Mouse (Mus musculus) lung, postnatal 36 days (tissue): ENCODE measurements around the gene Arrdc5.

Experiments
- DNase-seq: peaks from one replicate; pipeline ENCODE4 v3.0.0; 2022; ENCODE audit warnings: mixed read lengths

Gene Arrdc5

DNA sequence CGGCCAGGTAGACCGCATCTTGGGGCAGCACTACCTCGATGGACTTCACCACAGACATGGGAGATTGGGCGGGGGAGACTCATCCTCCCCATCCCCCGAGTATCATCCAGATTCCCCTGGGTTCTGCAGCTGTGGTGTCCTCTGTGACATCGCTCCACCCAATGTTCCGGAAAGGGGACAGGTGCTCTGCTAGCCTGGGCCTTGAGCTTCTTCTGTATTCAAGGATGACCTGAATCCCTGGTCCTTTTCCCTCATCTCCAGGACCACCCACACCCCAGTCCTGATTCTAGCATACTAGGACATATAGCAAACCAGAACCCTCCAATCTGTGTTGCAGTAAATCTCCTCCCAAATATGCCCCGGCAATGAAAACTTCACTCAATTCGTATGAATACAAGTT, at the start of gene Arrdc5:
TSS of gene Arrdc5 (minus strand) at position 101 of the 400 bp plus-strand sequence.
- no peak for DNase-seq

DNA sequence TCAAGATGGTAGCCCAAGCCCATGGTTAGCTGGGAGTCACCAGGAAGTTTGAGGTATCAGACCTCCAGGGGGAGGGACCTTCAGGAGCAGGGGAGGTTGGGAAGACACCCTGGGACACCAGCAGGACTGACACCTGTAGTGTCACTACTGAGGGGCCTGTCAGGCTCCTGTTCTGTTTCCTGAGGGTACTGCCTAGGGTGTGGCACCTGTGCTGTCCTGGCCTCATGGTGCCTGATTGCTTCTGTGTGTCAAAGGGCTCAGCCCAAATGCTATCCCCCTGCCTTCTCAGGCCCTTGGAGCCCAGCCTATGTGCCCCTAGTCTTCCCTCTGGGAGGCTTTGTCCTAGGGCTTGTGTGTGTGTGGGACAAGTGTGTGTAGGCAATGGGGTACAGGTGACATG, 48.5 kb upstream of the Arrdc5 start:
- no peak for DNase-seq

DNA sequence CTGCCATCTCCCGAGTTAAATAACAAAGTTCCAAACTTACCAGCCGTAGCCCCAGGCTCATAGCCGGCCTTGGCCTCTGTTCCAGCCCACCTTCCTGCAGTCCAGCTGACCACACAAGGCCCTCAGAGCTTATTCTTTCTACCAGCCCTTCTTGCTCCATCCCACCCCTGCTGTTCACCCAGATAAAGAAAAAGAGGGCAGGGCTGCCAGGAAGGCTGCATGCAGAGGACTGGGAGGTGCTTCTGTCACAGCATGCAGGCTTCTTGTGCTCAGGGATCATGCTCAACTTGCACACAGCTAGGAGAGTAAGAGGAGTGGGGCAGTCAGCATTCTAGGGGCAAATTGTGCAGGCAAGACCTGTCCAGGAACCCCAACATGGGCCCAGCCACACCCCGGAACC, 48.0 kb upstream of the Arrdc5 start:
- no peak for DNase-seq

DNA sequence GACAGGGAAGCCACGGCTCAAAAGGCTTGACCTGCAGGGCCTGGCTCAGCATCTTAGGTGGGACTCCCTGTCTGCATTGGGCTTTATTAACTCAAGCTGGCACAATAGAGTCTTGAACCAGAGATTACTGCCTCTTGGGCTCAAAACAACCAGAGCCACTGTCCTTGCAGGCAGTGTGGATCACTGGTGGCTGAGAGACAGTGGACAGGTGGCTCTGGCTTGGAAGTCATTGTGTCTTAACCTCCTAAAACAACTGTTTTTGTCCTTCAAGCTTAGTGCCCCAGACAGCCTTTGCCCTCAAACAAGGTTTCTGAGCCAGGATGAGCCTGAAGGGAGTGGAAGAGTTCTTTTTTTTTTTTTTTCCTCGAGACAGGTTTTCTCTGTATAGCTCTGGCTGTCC, 45.3 kb upstream of the Arrdc5 start:
- DNase-seq, result no peak

DNA sequence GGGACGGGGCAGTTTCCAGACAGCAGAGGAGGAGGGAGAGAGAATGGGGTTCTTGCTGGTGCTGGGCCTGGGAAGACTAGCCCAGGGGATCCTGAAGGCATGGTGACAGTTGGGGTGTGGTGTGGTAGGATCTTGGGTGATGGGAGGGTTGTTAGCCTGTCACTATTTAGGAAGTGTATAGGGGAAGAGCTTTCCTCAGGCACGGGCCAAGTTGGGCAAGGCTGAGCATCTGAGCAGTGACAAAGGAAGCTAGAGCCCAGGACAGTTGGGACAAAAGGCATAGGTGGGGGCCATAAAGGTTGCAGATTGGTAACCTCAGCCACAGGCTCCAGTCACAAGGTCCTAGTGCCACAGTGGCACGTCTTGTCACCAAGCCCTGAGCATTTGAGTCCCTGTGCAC, 43.4 kb upstream of the Arrdc5 start:
- no peak for DNase-seq

DNA sequence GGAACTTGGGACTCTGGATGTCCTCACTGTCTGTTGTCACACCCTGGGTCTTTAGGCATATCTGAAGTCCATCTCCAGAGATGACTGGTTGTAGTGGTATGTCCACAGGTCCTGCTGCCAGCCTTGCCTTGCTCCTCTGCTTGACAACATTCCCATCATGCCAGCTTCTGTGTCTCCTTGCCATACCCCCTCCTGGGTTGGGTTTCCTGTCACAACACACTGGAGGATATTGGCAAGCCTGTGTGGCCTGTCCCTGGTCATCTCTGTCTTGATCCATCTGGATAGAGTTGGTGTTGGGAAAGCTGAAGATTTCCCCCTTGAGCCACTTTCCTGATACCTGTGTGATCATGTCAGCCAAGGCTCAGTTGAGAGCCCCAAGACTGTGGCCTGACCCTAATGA, 40.6 kb upstream of the Arrdc5 start:
- peak; percentile 45 for DNase-seq

DNA sequence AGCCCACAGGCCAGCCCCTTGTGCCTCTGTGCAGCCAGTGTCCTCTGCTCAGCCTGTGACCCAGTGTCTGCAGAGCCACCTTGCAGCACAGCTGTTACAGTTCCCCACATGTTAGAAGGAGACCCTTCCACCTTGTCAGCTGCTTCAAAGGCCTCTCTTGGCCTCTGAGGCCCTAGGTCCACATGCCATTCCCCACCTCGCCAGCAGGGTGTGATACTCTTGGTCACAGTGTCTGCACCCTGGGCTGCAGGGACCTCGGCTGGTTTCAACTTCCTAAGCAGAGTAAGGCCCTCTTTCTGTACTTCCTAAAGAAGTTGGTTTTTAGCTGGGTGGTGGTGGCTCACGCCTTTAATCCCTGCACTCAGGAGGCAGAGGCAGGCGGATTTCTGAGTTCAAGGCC, 38.8 kb upstream of the Arrdc5 start:
- peak; percentile 70 for DNase-seq

DNA sequence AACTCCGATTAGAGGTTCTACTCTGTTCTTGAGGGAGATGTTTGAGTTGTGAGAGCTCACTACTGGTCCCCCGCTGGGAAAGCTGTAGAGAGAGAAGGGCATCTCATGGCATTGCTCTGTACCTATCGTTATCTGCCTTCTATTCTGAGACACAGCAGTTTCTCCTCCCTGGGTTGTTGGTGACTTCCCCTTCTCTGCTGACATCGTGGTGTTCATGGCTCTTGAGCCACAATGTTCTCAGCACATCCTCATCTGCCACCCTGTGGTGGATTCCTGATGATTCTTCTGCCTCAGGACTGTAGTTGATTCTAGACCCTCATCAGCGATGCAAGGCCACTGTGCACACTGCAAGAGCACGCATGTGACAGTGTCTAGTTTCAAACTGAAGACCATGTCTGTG, 37.7 kb upstream of the Arrdc5 start:
- DNase-seq, result no peak

DNA sequence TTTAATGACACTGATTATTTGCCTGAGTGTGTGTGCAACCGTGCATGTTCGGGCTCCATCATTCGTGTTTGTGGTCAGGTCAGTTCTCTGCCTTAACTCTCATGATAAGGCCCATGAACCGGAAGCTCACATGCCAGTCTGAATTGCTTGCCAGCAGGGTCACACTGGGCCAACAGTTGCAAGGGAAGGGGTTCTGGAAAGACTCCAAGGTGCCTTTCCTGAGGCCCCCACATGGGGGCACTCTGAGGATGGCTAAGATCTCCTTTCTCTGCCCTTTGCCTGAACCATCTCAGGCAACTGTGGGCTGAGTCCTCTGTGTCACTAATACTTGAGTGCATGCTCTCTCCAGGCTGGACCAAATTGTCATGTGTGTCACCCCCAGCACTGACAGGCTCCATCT, 37.1 kb upstream of the Arrdc5 start:
- DNase-seq, result peak; percentile 78

DNA sequence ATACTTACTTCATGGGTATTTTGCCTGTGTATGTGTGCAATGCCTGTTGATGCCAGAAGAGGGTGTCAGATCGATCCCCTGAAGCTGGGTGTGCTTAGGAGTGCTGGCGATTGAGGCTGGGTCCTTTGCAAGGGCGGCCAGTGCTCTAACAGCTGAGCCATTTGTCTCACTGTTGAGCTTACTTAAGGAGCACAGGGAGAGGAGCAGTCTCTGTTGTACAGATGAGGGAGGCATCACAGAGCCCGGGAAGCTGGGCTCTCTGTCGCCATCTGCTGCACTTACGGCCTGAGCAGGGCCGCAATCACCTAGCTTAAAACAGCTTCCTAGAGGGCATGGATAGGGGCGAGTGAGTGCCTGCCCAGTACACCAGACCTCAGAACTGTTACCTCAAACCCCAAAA, 32.9 kb upstream of the Arrdc5 start:
- DNase-seq, result no peak

DNA sequence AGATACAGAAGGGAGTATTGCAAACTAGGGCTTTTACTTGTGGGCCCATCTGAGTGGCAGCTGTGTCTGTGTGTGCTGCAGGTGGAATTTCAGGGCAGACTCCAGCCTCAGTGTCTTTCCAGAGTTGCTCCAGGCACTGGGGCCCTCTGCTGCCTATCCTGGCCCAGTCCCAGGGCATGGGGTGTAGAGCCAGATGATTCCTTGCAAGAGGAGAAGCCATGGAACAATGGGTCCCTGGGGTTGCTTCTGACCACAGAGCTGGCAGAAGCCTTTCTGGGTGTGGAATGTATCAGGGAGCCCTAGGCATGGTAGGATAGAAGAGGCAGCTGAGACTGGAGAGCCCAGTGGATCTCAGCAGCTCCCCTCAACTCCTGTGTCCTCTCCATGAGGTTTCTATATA, 31.2 kb upstream of the Arrdc5 start:
- DNase-seq, result no peak

DNA sequence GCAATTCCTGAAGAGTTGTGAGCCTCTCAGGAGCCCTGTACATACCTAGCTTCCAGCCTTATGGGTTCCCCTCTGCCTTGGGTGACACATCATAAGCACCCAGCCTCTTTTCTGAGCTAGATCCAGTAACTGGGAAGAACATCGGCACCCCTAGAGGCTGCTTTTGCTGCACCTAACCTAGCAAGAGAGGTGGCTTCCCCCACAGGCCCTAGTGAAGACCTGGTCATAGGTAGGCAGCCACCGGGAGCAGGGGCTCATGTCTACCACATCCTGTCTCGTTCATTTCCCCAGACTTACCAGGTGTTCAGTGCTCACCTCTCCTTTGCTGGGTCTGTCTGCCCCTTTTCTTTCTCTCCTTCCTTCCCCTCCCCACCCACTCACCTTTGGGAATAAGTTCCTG, 30.3 kb upstream of the Arrdc5 start:
- no peak for DNase-seq

DNA sequence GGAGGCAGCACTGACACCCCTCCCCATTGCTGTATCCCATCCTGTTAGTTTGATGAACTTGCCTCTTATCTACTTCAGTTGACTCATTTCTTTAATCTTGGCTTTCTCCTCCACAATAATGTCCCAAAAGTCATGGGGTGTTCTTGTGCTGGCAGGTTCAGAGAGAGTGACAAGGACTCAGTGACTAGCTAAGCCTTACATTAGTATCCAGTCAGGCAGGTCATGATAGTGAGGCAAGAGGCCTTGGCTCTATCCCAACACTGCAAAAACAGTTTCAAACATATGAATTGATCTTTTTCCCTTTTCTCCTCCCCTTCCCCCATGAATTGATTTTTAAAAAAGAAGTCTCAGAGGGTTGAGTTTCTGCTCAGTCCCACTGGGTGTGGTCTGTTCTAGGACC, 29.2 kb upstream of the Arrdc5 start:
- no peak for DNase-seq

DNA sequence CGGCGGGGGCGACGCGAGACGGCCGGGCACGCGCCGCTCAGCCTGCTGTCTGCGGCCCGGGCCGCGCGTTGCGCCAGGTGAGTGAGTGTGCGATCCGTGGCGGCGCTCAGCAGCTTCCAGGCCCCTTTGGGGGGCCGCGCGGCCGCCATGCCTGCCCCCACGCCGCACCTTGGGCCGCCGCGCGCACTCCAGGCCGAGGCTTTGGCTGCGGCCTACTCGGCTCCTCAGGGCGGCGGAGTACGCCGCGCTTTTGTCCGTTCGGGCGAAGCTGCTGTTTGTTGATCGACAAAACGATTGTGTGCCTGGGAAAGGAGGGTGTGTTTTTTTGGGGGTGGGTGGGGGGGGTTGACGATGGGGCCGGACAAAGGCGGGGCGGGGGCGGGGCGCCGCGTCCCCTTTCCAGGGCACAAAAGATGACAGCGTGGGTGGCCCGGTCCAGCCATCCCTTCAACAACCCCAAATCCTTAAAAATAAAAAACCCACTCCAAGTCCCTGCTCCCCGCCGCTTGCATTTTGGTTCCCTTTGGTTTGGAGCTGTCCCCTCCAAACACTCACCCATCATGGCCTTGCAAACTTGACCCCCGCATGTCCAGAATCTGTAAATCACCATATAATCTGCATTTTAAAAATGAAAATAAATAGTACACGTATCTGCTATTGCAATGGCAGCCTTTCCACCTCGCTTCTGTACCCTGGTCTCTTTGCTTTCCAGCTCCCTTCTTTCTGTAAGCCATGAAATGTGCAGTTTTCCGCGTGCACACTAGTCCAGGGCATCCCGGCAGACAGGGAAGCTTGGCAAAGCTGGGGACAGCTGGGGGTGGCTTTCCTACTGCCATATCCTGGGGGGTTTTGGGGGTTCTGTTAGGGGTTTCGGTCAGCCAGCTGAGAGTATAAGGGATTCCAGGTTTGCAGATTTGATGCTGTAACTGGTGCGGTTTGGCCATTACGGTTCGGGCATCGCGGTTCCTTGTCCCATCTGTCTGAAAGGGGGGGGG, 26.4 kb upstream of the Arrdc5 start:
- DNase-seq, result peak; percentile 25

DNA sequence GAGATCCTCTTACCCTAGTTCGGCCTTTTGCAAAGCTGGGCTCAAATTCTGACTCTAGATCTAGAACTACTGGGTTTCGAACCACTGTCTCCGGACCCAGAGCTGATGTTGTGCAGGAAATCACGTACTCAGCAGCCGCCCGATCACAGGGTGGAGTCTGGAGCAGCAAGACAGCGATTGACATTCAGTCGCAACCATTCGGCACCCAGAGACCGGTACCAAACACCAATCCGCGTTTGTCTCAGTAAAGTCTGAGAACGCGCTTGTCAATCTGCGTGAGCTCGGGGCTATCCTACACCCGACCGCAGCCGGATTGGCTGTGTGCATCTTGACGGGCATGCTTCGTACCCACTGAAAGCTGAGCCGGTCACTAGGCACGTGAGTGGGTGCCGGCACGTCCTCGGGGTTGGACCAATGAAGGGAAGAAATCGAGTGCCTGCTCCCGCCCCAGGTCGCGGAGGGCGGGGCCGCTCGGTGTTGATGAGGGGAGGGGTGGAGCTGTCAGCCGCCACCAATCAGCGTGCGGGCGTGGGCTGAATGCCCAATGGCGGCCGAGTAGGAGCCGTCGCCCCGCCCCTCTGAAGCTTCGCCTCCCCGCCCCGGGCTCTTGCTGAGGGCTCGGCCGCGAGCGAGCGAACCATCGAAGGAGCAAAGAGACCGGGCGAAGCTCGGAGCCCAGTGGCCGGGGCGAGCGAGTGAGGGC, 25.5 kb upstream of the Arrdc5 start, which contains the start of gene Kdm4b:
TSS of gene Kdm4b (plus strand) at position 613 of the 703 bp plus-strand sequence.
- DNase-seq, result peak; percentile 99

DNA sequence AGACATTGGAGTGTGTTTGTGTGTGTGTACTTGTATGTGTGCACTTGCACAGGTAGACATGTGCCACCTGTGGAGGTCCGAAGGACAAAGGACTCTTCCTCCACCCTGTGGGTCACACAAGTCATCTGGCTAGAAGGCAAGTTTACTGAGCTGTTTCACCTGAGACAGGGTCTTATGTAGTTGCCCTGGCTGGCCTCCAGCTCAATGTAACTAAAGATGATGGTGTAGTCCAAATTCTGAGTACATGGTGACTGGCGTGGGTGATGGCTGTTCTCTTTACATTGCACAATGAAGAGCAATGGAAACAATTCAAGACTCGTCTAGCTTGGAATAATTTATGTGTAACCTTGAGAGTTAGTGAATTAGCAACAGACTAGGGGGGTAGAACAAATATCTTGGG, 24.3 kb upstream of the Arrdc5 start:
- DNase-seq, result no peak

DNA sequence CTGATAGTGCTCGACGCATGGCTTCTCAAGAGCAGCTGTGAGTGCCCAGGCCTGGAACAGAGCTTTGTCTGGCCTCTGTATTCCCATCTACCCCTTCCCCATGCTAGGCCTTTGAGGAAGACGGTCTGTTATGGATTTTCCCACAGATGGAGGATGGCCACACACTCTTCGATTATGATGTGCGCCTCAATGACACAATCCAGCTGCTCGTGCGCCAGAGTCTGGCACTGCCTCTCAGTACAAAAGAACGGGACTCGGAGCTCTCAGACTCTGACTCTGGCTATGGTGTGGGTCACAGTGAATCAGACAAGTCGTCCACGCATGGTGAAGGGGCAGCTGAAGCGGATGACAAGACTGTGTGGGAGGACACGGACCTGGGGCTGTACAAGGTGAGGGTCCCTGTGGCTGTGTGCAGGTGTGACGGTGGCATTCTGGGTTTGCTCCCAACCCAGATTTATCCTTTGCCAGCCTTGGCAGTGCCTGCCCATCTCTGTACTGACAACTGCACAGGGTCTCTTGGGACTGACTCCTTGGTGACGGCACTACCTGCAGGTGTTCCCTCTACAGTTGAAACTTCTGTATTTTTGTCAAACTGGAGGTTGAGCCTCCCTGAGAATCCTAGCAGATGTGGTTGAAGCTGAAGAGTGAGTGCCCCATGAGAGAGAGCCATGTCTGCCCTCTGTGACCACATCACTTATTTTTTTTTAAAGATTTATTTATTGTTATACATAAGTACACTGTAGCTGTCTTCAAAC, 9.3 kb upstream of the Arrdc5 start:
- DNase-seq, result peak; percentile 38

DNA sequence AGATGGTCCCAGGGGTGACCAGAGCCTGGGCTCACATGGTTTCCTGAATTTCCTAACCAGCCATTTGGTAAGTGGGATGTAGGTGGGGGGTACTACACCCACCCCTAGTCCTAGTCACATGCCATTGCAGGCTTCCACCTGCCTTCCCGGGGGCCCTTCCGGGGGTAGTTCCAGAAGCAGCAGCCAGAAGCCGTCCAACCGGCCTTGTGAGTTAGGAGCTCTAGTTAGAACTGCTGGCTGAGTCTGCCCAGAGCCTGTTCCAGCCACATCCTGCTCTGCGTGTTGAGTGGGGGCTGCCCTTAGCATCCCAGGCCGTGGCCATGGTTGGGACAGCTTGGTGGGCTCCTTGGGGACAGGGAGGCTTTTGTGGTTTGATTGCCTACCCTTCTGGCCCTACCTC, 8.0 kb upstream of the Arrdc5 start:
- DNase-seq, result peak; percentile 54

DNA sequence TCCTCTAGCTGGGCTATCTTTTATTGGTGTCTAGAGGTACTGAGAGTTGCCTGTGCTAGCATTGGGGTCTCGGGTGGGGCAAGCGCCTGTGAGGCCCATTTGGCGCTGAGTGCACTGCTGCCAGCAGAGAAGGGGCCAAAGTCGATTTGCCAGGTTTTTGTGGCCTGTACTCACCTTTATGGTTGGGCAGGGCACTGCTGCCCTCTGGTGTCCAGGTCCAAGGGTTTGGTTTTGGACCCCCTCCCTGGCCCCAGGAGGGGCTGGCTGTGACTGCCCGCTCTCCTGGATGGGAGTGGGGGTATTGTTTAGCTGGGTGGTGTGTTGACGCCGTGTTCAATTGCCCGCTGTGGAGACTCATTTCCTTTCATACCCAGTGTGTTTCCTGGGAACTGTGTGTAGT, 5.7 kb upstream of the Arrdc5 start:
- DNase-seq, result peak; percentile 28

DNA sequence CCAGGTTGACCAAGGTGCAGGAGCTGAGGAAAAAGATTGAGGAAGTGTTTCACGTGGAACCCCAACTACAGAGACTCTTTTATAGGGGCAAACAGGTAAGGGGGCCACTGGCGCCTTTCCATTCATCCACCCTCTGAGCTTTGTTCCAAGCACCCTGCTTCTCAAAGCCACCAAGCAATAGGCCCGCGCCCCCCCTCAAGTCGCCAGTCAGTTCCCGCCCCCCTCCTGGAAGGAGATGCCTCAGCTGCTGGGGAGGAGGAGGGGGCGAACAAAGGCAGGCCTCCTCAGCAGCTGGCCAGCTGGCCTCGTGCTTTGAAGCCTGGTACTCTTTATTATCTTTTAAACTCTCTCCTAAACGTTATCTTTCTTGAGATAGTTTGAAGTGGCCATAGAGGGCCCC, 5.1 kb upstream of the Arrdc5 start:
- no peak for DNase-seq

DNA sequence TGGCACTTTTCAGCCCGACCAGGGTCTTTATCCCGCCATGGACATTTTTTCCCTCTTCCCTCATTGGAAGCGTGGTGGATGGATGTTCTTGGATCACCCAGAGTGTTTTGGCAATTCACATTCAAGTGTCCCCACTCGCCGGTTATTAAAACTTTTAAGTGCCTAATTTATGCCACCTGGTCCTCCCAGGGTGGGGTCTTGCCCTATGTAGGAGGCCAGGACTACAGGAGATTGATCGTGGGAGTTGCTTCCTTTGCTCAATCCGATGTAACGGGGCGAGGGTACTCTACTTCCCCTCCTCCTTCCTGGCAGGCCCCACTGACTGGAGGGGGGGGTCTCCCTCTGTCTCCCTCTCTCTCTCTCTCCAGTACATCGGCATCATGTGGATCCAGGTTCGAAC, 4.6 kb upstream of the Arrdc5 start:
- no peak for DNase-seq

DNA sequence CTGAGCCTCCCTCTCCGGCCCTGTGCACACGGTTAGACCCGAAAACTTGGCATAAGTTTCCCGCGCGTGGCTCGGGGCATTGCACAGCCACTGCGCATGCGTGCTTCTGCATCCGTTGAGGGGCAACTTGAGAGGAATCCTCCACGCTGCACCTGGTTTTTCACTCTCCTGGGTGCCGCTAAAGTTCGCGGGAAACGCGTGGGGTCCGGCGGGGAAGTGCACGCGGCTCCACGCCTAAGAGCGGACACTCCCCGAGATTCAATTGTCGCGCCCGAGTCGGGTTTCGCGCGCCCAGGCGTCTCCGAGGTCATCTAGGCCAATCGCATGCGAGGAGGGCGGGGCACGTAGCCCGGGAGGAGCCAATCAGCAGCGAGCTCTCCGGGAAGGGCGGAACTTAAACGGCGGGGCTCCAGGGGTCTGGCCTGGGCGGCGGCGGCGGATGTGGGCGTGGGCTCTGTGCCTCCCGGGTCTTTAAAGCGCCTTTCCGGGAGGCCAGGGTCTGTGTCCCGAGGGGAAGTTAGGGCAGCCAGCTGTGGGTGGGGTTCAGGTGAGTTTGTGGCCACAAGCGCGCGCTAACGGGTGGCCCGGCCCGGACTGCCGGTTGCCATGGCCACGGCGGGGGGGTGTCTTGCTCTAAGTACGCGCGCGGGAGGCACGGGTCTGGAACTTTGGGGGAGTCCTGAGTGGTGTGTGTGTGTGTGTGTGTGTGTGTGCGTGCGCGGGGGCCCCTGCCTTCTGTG, 3.9 kb upstream of the Arrdc5 start:
- peak; percentile 97 for DNase-seq
